Mouse (Mus musculus) hindlimb bud, embryonic 11.5 days (tissue): ENCODE measurements around the gene Nsd2.

ENCODE experiments used
- DNase-seq: peaks from one replicate; pipeline ENCODE4 v3.0.0-alpha.2; 2012; ENCODE audit warnings: low read depth, low spot score; ENCODE audit errors: extremely low spot score

The Nsd2 gene

GRCm38 (mm10) chr5:33819876-33820732, at the start of gene Nsd2:
Gene Nsd2, plus strand, starts transcription at chr5:33820725.
- DNase-seq, result no peak

GRCm38 (mm10) chr5:33777195-33777594, 43.3 kb upstream of the Nsd2 start:
- no peak for DNase-seq

- no peak for DNase-seq
Observed at GRCm38 (mm10) chr5:33781964-33782344, 38.6 kb upstream of the Nsd2 start.

- DNase-seq, result peak; percentile 60
Observed at GRCm38 (mm10) chr5:33782345-33782998, 38.1 kb upstream of the Nsd2 start, which contains the start of gene Letm1. Gene Letm1, minus strand, starts transcription at chr5:33782817.

GRCm38 (mm10) chr5:33782999-33783390, 37.5 kb upstream of the Nsd2 start:
- DNase-seq, result no peak

- no peak for DNase-seq
Observed at GRCm38 (mm10) chr5:33791912-33792643, 28.4 kb upstream of the Nsd2 start.

GRCm38 (mm10) chr5:33803337-33803736, 17.2 kb upstream of the Nsd2 start:
- DNase-seq, result no peak

- DNase-seq, result no peak
Observed at GRCm38 (mm10) chr5:33811519-33811918, 9.0 kb upstream of the Nsd2 start.

GRCm38 (mm10) chr5:33816008-33816725, 4.4 kb upstream of the Nsd2 start:
- DNase-seq, result no peak

GRCm38 (mm10) chr5:33818104-33818503, 2.4 kb upstream of the Nsd2 start:
- no peak for DNase-seq

GRCm38 (mm10) chr5:33819141-33819875, 1.2 kb upstream of the Nsd2 start:
- DNase-seq, result no peak

- DNase-seq, result no peak
Observed at GRCm38 (mm10) chr5:33820733-33821621, 452 bp downstream of the Nsd2 start.

GRCm38 (mm10) chr5:33821901-33822427, 1.4 kb downstream of the Nsd2 start:
- no peak for DNase-seq

- no peak for DNase-seq
Observed at GRCm38 (mm10) chr5:33822456-33822855, 1.9 kb downstream of the Nsd2 start.

GRCm38 (mm10) chr5:33826001-33826400, 5.5 kb downstream of the Nsd2 start:
- DNase-seq, result no peak

GRCm38 (mm10) chr5:33828107-33828506, 7.6 kb downstream of the Nsd2 start:
- DNase-seq, result no peak

GRCm38 (mm10) chr5:33829958-33830357, 9.4 kb downstream of the Nsd2 start:
- no peak for DNase-seq

- DNase-seq, result no peak
Observed at GRCm38 (mm10) chr5:33830832-33831231, 10.3 kb downstream of the Nsd2 start.

GRCm38 (mm10) chr5:33841331-33841730, 20.8 kb downstream of the Nsd2 start:
- no peak for DNase-seq
